Mouse (Mus musculus): ENCODE results near the gene Paxip1.

Gene Paxip1

GRCm38 (mm10) chr5:27791303-27792172, at the start of gene Paxip1:
Gene Paxip1 (minus strand): TSS chr5:27791691.
- DNase-seq (ENCODE audit: low spot score in 2 of 2): peak; percentile 95 to 96

GRCm38 (mm10) chr5:27838061-27838460, 46.6 kb upstream of the Paxip1 start:
- DNase-seq (ENCODE audit: low spot score in 2 of 2): no peak

- no peak for DNase-seq (ENCODE audit: low spot score in 2 of 2)
Observed at GRCm38 (mm10) chr5:27835096-27835495, 43.6 kb upstream of the Paxip1 start.

GRCm38 (mm10) chr5:27827971-27828370, 36.5 kb upstream of the Paxip1 start:
- no peak for DNase-seq (ENCODE audit: low spot score in 2 of 2)

GRCm38 (mm10) chr5:27821161-27821560, 29.7 kb upstream of the Paxip1 start:
- no peak for DNase-seq (ENCODE audit: low spot score in 2 of 2)

- no peak for DNase-seq (ENCODE audit: low spot score in 2 of 2)
Observed at GRCm38 (mm10) chr5:27818840-27819672, 27.6 kb upstream of the Paxip1 start.

GRCm38 (mm10) chr5:27814282-27814681, 22.8 kb upstream of the Paxip1 start:
- DNase-seq (ENCODE audit: low spot score in 2 of 2): no peak

- DNase-seq (ENCODE audit: low spot score in 2 of 2): peak; percentile 43 to 45
Observed at GRCm38 (mm10) chr5:27793923-27794322, 2.4 kb upstream of the Paxip1 start.

- DNase-seq (ENCODE audit: low spot score in 2 of 2): no peak
Observed at GRCm38 (mm10) chr5:27792531-27793205, 1.2 kb upstream of the Paxip1 start.

- DNase-seq (ENCODE audit: low spot score in 2 of 2): no peak
Observed at GRCm38 (mm10) chr5:27792173-27792470, 631 bp upstream of the Paxip1 start.

GRCm38 (mm10) chr5:27790910-27791288, 592 bp downstream of the Paxip1 start:
- peak; percentile 80 to 83 for DNase-seq (ENCODE audit: low spot score in 2 of 2)

- peak in 1 of 2 experiments; percentile 7 for DNase-seq (ENCODE audit: low spot score in 2 of 2)
Observed at GRCm38 (mm10) chr5:27790086-27790909, 1.2 kb downstream of the Paxip1 start.

- DNase-seq (ENCODE audit: low spot score in 2 of 2): no peak
Observed at GRCm38 (mm10) chr5:27789586-27789985, 1.9 kb downstream of the Paxip1 start.

- no peak for DNase-seq (ENCODE audit: low spot score in 2 of 2)
Observed at GRCm38 (mm10) chr5:27783381-27783780, 8.1 kb downstream of the Paxip1 start.

- DNase-seq (ENCODE audit: low spot score in 2 of 2): no peak
Observed at GRCm38 (mm10) chr5:27767948-27768347, 23.5 kb downstream of the Paxip1 start.

- DNase-seq (ENCODE audit: low spot score in 2 of 2): no peak
Observed at GRCm38 (mm10) chr5:27765780-27766179, 25.7 kb downstream of the Paxip1 start.

GRCm38 (mm10) chr5:27744944-27745343, 46.5 kb downstream of the Paxip1 start:
- no peak for DNase-seq (ENCODE audit: low spot score in 2 of 2)

GRCm38 (mm10) chr5:27739216-27739615, 52.3 kb downstream of the Paxip1 start:
- no peak for DNase-seq (ENCODE audit: low spot score in 2 of 2)

- no peak for DNase-seq (ENCODE audit: low spot score in 2 of 2)
Observed at GRCm38 (mm10) chr5:27737168-27737567, 54.3 kb downstream of the Paxip1 start.

- no peak for DNase-seq (ENCODE audit: low spot score in 2 of 2)
Observed at GRCm38 (mm10) chr5:27732288-27732868, 59.1 kb downstream of the Paxip1 start.

GRCm38 (mm10) chr5:27731392-27731791, 60.1 kb downstream of the Paxip1 start:
- DNase-seq (ENCODE audit: low spot score in 2 of 2): no peak

Measured in heart, adult 9 months (tissue).